Mouse (Mus musculus) myocyte (in vitro differentiated cells): Measurements from ENCODE around the gene Sipa1. TPM values are rescaled to one million over a fixed set of nuclear protein-coding genes. Genes with fewer than 3 reads are reported as not detected.

Experiments used
- H3K27me3 ChIP-seq: one replicate; pipeline ENCODE4 v1.6.1; 2011; ENCODE audit not compliant: control insufficient read depth, insufficient read depth, insufficient read length
- H3K36me3 ChIP-seq: one replicate; pipeline ENCODE4 v1.6.1; 2011; ENCODE audit not compliant: control insufficient read depth, insufficient read depth
- H3K4me2 ChIP-seq: one replicate; pipeline ENCODE4 v1.6.1; 2011; ENCODE audit warnings: low read depth, control low read depth
- H3K4me3 ChIP-seq: one replicate; pipeline ENCODE4 v1.5.1; 2011; ENCODE audit warnings: mild to moderate bottlenecking, control low read depth, moderate library complexity
- H3K79me2 ChIP-seq: one replicate; pipeline ENCODE4 v1.6.1; 2011; ENCODE audit not compliant: control insufficient read depth, insufficient read depth
- H3ac ChIP-seq: one replicate; pipeline ENCODE4 v1.6.1; 2011; ENCODE audit not compliant: control insufficient read depth, insufficient read length
- CEBPB ChIP-seq: IDR thresholded peaks from 2 replicates; pipeline ENCODE4 v1.6.1; 2011; ENCODE audit warnings: mild to moderate bottlenecking, moderate library complexity; ENCODE audit not compliant: poor library complexity, insufficient read depth, severe bottlenecking
- E2F4 ChIP-seq: IDR thresholded peaks from one replicate; pipeline ENCODE4 v1.6.1; 2011; ENCODE audit warnings: mild to moderate bottlenecking, control low read depth, moderate library complexity; ENCODE audit not compliant: insufficient read depth
- MAX ChIP-seq: IDR thresholded peaks from one replicate; pipeline ENCODE4 v1.6.1; 2011; ENCODE audit warnings: low read depth, mild to moderate bottlenecking, control low read depth
- MYOD1 ChIP-seq, 3 experiments: IDR thresholded peaks; one replicate each; pipeline ENCODE4 v1.6.1; 2011; ENCODE audit warnings: control low read depth in 2 of 3, low read depth in 2 of 3, mild to moderate bottlenecking in 2 of 3, moderate library complexity in 1 of 3; ENCODE audit not compliant: insufficient read length in 2 of 3, control insufficient read depth in 1 of 3
- MYOG ChIP-seq, 3 experiments: IDR thresholded peaks; one replicate each; pipeline ENCODE4 v1.6.1; 2011; ENCODE audit warnings: control low read depth in 2 of 3, low read depth in 2 of 3, mild to moderate bottlenecking in 2 of 3; ENCODE audit not compliant: insufficient read length in 2 of 3, control insufficient read depth in 1 of 3, insufficient read depth in 1 of 3
- POLR2A ChIP-seq: IDR thresholded peaks from one replicate; pipeline ENCODE4 v1.6.1; 2011; ENCODE audit warnings: low read depth, mild to moderate bottlenecking, control low read depth, moderate library complexity; ENCODE audit not compliant: insufficient read length
- POLR2AphosphoS2 ChIP-seq: IDR thresholded peaks from one replicate; pipeline ENCODE4 v1.6.1; 2011; ENCODE audit warnings: low read depth, control low read depth; ENCODE audit not compliant: insufficient read length
- REST ChIP-seq: IDR thresholded peaks from one replicate; pipeline ENCODE4 v1.6.1; 2011; ENCODE audit warnings: mild to moderate bottlenecking, control low read depth, moderate library complexity; ENCODE audit not compliant: insufficient read depth, insufficient read length
- SRF ChIP-seq: IDR thresholded peaks from one replicate; pipeline ENCODE4 v1.6.1; 2011; ENCODE audit warnings: low read depth; ENCODE audit not compliant: control insufficient read depth, insufficient read length
- TCF12 ChIP-seq: IDR thresholded peaks from one replicate; pipeline ENCODE4 v1.6.1; 2011; ENCODE audit warnings: mild to moderate bottlenecking, control low read depth; ENCODE audit not compliant: poor library complexity, insufficient read depth, severe bottlenecking
- TCF3 ChIP-seq: IDR thresholded peaks from one replicate; pipeline ENCODE4 v1.6.1; 2011; ENCODE audit warnings: low read depth, control low read depth; ENCODE audit not compliant: insufficient read length
- USF1 ChIP-seq: IDR thresholded peaks from one replicate; pipeline ENCODE4 v1.6.1; 2011; ENCODE audit warnings: low read depth, mild to moderate bottlenecking, control low read depth, moderate library complexity
- polyA plus RNA-seq: library from polyadenylated mRNA; unstranded; fragments of >200 nt; fragmentation: generic; extraction: Trizol; gene quantifications from one replicate; pipeline ENCODE4 v1.2.1, GENCODE M21; 2012; ENCODE audit warnings: missing spikeins

The Sipa1 gene
- polyA plus RNA-seq, 1 experiment: 14.4 TPM

- Histone ChIP-seq H3K79me2 (no peaks in the 10 kb centered on the region), H3K27me3 (no peaks in the 10 kb centered on the region), H3ac (no peak overlapping the region), H3K4me3 (no peak overlapping the region), H3K36me3 (no peaks in the 10 kb centered on the region), H3K4me2 (no peak overlapping the region)
- TF ChIP-seq CEBPB: no peak
- no peak for TF ChIP-seq POLR2A
- TF ChIP-seq SRF: no peak
- TF ChIP-seq POLR2AphosphoS2: no peak
- TF ChIP-seq MAX: no peak
- no peak for TF ChIP-seq REST
- no peak for TF ChIP-seq TCF12
- TF ChIP-seq MYOD1 (IDR thresholded peaks at IDR 0.05; ENCODE audit: control insufficient read depth in 1 of 3, insufficient read length in 2 of 3, low read depth in 2 of 3): no peak
- no peak for TF ChIP-seq E2F4
- no peak for TF ChIP-seq MYOG (IDR thresholded peaks at IDR 0.05; ENCODE audit: control insufficient read depth in 1 of 3, insufficient read depth in 1 of 3, insufficient read length in 2 of 3, low read depth in 2 of 3)
- no peak for TF ChIP-seq USF1
- no peak for TF ChIP-seq TCF3
Observed at GRCm38 (mm10) chr19:5660942-5661751, 2.4 kb downstream of the Sipa1 start.

GRCm38 (mm10) chr19:5654720-5655298 lies 8.7 kb downstream of the Sipa1 start:
- no peaks in the 10 kb centered on the region for H3K36me3 ChIP-seq
- no peak for TF ChIP-seq CEBPB
- TF ChIP-seq POLR2A: no peak
- no peak for TF ChIP-seq SRF
- TF ChIP-seq TCF12: no peak
- no peak for TF ChIP-seq USF1
- no peak for TF ChIP-seq MYOD1 (IDR thresholded peaks at IDR 0.05; ENCODE audit: control insufficient read depth in 1 of 3, insufficient read length in 2 of 3, low read depth in 2 of 3)
- no peak for TF ChIP-seq REST
- TF ChIP-seq POLR2AphosphoS2: no peak
- no peak for TF ChIP-seq MAX
- TF ChIP-seq E2F4: no peak
- no peak for TF ChIP-seq MYOG (IDR thresholded peaks at IDR 0.05; ENCODE audit: control insufficient read depth in 1 of 3, insufficient read depth in 1 of 3, insufficient read length in 2 of 3, low read depth in 2 of 3)
- no peak for TF ChIP-seq TCF3
- no peak overlapping the region for H3ac ChIP-seq
- H3K4me2 ChIP-seq: no peak overlapping the region
- no peak overlapping the region for H3K4me3 ChIP-seq
- no peaks in the 10 kb centered on the region for H3K79me2 ChIP-seq
- no peaks in the 10 kb centered on the region for H3K27me3 ChIP-seq

GRCm38 (mm10) chr19:5653969-5654719 lies 9.4 kb downstream of the Sipa1 start:
- Histone ChIP-seq H3K4me2 (no peak overlapping the region), H3K79me2 (no peaks in the 10 kb centered on the region), H3K4me3 (no peak overlapping the region), H3K27me3 (no peaks in the 10 kb centered on the region), H3ac (no peak overlapping the region), H3K36me3 (no peaks in the 10 kb centered on the region)
- TF ChIP-seq MYOG (IDR thresholded peaks at IDR 0.05; ENCODE audit: control insufficient read depth in 1 of 3, insufficient read depth in 1 of 3, insufficient read length in 2 of 3, low read depth in 2 of 3) (no peak), E2F4 (no peak), MYOD1 (IDR thresholded peaks at IDR 0.05; ENCODE audit: control insufficient read depth in 1 of 3, insufficient read length in 2 of 3, low read depth in 2 of 3) (no peak), USF1 (no peak), REST (no peak)

- Histone ChIP-seq H3ac (no peak overlapping the region), H3K4me3 (no peak overlapping the region), H3K79me2 (no peaks in the 10 kb centered on the region), H3K27me3 (no peaks in the 10 kb centered on the region), H3K36me3 (peaks cover under 1% of the 10 kb centered on the region), H3K4me2 (no peak overlapping the region)
- TF ChIP-seq MAX: no peak
- TF ChIP-seq SRF: no peak
- TF ChIP-seq POLR2A: no peak
- no peak for TF ChIP-seq MYOG (IDR thresholded peaks at IDR 0.05; ENCODE audit: control insufficient read depth in 1 of 3, insufficient read depth in 1 of 3, insufficient read length in 2 of 3, low read depth in 2 of 3)
Observed at GRCm38 (mm10) chr19:5652570-5652969, 10.9 kb downstream of the Sipa1 start.
